Mouse (Mus musculus): Measurements from ENCODE around the gene Uvrag.

Uvrag gene

DNA sequence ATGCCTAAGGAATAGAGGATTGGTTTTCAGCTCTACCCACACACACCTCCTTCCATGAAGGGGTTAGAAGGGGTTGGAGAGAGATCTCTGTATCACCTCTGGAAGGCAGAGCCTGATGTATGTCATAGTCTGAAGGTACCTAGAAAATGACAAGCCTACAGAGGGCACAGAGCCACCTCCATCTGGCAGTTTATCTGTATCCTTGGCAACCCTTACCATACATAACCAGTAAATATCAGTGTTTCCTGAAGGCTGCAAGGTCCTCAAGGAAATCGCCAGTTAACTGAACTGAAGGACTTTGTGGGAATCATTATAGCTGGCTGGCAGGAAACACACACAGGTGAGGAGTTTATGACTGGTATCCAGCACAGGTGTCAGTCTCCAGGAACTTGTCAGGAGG lies 150.4 kb downstream of the Uvrag start:
- TF ChIP-seq GATA4 (IDR thresholded peaks at IDR 0.05; ENCODE audit: insufficient replicate concordance, low read length) = no peak

DNA sequence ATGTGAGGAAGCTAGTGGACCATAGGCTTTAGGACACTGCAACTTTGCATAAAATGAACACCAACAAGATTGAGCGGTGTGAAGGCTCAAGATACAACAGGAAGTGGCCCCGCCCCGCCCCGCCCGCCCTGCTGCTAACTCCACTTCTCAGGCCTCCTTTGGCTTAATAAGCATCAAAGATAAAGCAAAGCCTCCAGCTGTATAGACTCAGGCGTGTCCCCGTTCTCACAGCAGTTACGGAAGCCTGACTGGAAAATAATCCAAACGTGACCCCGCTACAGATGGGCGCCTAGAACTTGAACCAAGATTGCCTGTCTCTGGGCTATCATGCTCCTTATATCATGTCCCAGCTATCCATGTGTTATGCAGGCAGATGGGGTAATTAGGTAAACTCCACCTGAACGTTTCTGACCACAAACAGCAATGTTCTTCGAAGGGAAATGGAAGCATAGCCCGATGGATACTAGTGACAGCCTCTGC lies 153.9 kb downstream of the Uvrag start:
- TF ChIP-seq GATA4 (IDR thresholded peaks at IDR 0.05; ENCODE audit: insufficient replicate concordance, low read length) = no peak

DNA sequence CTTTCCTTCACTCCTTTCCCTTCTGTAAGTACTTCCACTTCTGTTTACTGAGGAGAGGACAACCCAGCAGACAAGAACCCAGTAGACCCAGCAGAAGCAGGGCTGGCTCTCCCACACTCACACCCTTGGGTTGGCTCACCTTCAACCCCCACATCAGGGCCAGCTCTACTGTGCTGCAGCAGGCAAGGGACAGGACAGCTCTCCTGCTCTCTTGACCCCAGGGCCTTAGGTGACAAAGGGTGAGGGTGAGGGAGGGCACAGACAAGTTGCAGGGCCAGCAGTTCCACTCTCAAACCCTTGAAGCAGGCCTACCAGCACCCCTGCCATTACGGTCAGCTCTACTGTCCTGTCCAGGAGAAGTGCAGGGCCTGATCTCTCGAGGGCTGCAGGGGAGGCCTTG lies 155.0 kb downstream of the Uvrag start:
- TF ChIP-seq GATA4 (IDR thresholded peaks at IDR 0.05; ENCODE audit: insufficient replicate concordance, low read length) = no peak

DNA sequence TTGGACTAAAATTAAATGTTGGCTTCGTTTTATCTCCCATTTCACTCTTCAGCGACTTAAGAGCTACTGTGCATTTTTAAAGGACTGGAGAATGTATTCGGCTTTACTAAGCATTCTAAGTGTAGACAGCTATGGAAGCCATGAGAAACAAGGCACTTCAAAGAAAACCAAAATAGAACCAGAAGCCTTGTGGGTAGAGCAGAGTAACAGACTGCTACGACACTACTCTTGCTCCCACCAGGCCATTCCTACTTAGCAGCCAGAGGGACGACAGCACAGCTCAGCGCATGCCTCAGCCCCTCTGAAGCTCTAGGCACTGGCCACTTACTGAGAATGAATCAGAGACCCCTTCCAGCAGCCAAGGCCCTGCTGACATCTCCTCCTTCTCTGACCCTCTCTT lies 155.5 kb downstream of the Uvrag start:
- TF ChIP-seq GATA4 (IDR thresholded peaks at IDR 0.05; ENCODE audit: insufficient replicate concordance, low read length) = no peak

DNA sequence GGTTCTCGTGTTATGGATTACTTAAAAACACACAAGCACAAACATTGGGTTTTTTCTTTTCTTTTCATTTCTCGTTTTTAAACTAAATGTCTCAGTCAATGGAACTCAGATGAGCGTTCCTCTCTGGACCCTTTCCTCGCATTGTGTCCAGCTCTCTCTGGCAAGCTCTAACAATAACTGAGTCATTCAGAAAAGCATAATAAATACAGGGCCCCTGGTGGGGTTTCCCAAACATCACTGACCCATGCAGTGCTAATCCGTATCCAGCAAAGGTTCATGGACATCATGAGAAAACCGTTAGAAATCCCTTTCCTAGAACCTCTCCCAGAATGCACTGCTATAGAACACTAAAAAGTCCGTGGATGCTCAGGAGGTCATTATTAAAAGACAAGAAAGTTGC lies 156.6 kb downstream of the Uvrag start:
- no peak for TF ChIP-seq GATA4 (IDR thresholded peaks at IDR 0.05; ENCODE audit: insufficient replicate concordance, low read length)

DNA sequence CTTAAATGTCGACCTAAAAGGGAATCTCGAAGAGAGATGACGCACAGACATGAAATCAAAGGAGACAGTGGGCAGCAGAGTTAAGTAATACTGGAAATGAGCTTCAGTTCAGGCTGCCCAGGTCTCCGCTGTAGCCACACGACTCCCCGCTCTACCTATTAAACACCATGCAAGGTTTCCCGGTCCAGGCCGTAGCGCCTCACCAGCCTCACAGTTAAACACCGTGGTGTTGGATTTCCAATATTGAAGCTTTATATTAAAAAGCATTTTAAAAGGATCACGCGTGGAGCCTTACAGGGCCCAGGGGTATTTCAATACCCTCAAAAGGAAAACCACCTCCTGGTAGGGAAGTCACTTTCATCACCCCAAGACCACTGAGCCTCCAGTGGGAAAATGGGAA lies 157.9 kb downstream of the Uvrag start:
- no peak for TF ChIP-seq GATA4 (IDR thresholded peaks at IDR 0.05; ENCODE audit: insufficient replicate concordance, low read length)

DNA sequence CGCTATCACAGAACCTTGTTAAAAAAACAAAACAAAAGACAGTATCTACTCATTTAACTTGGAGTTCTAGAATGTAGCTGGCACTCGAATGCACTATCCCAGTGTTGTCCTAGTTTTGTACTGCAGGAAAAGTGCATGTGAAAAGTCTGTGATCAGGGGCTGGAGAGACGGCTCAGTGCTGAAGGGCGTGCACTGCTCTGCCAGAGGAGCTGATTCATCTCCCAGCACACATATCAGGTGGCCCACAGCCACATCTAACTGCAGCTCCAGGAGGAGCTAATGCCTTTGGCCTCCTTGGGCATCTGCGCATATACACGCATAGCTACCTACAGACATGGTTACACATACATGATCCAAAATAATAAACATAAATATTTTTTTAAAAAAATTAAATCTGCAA lies 159.5 kb downstream of the Uvrag start:
- no peak for TF ChIP-seq GATA4 (IDR thresholded peaks at IDR 0.05; ENCODE audit: insufficient replicate concordance, low read length)

DNA sequence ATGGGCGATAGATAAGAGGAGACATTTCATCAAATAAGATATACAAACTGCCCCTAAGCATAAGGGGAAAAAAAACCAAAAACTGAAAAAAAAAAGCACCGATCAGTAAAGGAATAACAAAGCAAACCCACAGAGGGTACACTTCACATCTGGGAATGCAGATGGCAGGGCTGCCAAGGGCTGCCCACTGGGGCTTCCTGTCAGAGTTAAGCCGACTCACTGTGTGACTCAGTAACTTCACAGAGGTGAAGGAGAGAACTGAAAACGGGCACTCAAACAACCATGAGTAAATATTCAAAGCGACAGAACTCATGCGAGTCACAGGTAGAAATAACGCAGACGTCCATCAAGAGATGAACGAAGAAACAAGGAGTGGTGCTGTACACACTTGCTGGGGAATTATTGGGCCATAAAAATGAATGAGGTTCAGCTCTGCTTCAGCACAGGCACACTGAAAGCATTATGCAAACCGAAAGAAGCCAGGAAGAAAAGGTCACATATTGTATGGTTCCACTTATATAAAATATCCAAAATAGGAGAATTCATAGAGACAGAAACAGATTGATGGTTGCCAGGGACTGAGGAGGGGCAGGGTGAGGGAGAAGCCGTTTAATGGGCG lies 164.0 kb downstream of the Uvrag start:
- no peak for TF ChIP-seq GATA4 (IDR thresholded peaks at IDR 0.05; ENCODE audit: insufficient replicate concordance, low read length)

DNA sequence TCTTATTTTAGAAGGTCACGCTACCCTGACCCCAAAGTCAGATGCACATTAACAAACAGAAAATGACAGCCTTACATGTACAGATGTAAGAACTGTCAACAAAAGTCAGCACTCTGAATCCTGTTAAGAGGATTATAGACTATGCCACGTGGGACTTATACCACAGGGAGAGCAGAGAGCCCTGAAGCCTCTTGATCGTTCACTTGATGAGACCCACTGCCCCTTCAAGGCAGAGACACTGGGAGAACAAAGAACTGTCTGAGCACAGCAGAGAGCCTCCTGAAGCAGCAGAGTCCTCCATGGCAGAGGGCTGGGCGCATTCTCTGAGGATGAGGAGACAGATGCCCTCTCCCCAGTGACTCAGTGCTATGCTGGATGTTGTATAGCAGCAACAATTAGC lies 166.4 kb downstream of the Uvrag start:
- TF ChIP-seq GATA4 (IDR thresholded peaks at IDR 0.05; ENCODE audit: insufficient replicate concordance, low read length) = no peak

DNA sequence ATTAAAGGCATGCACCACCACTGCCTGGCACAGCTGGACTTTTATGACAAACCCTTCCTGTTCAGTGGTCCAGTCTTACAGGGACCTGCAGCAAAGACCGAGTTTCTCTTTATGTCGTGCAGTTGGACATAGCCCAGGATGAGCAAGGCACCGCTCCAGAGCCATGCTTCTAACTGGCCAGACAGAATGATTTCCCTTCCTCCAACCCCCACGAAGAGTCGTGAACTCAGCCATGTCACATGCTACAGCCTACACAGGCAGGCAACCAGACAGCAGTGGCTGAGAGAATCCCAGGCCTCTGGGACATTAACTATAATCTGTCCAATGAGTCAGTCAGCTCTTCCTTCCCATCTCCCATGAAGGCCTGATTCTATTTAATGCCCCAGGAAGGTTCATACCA lies 170.2 kb downstream of the Uvrag start:
- no peak for TF ChIP-seq GATA4 (IDR thresholded peaks at IDR 0.05; ENCODE audit: insufficient replicate concordance, low read length)

DNA sequence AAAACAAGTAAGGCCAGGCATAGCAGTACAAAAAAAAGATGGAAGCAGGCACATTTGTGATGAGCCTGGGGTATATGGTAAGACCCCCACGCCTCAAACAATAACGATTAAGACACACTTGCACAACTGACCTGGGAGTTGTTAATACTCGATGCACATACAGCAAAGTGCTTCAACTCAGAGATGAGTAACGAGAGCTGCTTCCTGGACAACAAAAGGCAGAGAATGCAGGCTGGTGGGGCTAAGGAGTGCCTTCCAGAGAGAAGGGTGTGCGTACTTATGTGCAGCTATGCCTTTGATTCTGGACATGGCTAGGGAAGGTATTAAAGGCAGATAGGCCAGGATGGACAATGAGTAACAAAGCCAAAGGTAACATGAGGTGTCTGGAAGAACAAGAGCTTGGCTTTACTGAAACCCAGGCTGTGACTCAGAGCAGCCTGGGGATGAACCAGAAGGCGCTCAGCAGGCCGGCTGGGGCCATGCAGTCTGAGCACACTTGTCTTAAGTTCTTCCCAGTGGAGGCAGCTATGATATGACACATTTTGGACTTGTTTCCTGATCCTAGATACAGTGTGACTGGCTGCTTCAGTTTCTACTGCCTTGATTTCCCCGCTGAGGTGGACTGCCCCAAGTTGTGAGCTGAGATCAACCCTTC lies 172.1 kb downstream of the Uvrag start:
- no peak for TF ChIP-seq GATA4 (IDR thresholded peaks at IDR 0.05; ENCODE audit: insufficient replicate concordance, low read length)

DNA sequence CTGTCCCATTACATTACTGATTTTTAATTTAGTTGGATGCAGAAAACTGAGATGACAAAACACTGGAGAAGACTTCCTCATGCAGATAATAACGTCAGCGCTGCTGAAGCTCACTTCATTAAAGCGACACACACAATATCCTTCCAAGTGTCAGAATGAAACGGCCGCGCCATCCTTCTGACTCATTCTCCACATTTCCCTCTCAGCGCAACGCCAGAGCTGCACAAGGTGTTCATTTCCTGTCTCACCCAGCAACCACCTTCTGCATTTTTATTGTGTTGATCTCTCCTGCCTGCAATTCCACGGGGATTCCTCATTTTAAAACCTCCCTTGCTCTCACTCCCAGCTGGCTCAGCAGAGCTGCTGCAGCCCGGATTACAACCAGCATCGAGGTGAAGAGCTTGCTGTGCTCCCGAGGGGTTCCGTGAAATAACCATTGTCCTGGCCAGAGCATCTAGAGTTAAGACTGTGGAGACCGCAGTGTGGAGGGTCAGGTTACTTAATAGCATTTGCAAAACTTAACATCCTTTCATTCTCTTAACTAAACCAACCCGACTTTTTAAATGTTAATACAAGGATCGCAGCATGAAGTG lies 172.8 kb downstream of the Uvrag start:
- TF ChIP-seq GATA4 (IDR thresholded peaks at IDR 0.05; ENCODE audit: insufficient replicate concordance, low read length) = no peak

DNA sequence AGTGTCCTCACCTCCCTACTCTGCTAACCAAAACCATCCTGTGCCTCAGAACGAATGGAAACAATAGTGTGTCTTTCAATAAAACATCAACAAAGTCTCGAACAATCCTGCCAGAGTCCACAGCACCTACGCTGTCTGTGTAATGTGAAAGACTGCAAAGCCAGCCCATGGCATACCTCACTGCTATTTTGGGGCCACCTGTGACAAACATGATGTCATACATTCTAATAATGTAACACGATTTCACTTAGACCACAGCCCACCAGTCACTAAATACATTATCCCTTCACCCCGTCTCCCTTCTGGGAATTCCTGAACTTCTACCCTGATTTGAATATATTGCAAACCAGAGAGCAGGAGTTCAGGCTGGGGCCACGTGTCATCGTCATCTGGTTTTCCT lies 173.3 kb downstream of the Uvrag start:
- TF ChIP-seq GATA4 (IDR thresholded peaks at IDR 0.05; ENCODE audit: insufficient replicate concordance, low read length) = no peak

DNA sequence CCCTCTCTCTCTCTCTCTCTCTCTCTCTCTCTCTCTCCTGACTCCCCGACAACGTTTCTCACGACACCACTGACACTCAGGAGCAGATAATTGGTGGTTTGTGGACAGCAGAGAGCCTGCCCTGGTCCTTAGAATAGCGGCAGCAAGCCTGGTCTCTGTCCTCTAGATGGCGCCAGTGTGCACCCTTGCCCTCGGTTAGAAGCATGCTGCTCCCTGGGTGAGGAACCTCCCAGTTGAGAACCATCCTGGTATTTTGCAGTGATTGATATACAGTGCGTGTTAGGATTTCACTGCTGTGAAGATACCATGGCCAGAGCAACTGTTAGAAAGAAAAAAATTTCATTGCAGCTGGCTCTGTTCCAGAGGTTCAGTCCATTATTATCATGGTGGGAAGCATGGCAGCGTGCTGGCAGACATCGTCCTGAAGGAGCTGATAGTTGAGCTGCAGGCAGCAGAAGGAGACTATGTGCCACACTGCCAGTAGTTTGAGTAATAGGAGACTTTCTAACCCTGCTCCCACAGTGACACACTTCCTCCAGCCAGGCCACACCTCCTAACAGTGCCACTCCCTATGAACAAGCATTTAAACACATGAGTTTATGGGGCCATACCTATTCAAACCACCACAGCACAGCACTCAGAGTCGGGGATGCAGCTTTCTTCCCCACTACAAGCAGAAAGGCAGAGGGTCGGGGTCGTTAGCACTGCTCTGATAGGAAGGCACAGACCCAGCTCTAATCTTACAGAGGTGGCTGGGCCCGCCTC lies 178.2 kb downstream of the Uvrag start:
- TF ChIP-seq GATA4 (IDR thresholded peaks at IDR 0.05; ENCODE audit: insufficient replicate concordance, low read length) = no peak

DNA sequence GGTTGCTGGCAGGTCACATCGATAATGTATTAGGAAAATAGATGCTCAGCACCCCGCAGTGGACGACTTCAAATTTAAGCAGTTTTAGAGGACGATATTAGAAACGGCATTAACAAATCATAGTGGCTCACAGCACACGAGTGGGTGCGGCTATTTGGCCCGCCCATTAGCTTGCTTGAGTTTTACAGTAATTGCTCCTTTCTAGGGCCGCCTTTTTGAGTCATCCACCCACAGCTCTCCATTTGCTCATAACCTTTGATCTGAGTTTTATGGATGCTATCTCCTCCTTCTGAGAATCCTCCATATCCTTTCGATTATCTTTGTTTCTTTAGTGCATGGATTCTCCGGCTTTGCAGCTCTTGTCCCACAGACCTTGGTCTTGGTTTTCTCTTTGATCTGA lies 178.9 kb downstream of the Uvrag start:
- no peak for TF ChIP-seq GATA4 (IDR thresholded peaks at IDR 0.05; ENCODE audit: insufficient replicate concordance, low read length)

DNA sequence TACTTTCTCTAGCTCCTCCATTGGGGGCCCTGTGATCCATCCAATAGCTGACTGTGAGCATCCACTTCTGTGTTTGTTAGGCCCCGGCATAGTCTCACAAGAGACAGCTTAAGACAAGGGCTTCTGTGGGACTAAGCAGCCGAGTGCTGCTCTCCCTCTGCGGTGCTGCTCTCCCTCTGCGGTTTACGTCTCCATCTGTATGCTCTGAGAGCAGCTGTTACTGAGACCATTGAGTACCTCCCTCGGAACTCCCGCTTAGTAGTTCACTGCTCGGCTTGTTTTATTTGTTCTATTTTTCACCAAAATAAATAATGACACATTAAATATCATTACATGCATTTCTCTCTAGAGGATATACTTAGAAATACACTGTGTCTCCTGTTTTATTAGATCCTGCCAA lies 180.7 kb downstream of the Uvrag start:
- TF ChIP-seq GATA4 (IDR thresholded peaks at IDR 0.05; ENCODE audit: insufficient replicate concordance, low read length) = no peak

Data from liver, adult (tissue).